Mouse (Mus musculus) C2C12 (cell line): ENCODE results near the gene Cd79a.
A peak's percentile ranks its signal among the peaks of the same experiment; 100 is the strongest.

Experiments
- CTCF ChIP-seq: IDR thresholded peaks from one replicate; pipeline ENCODE4 v1.5.1; 2011; ENCODE audit not compliant: control insufficient read depth, insufficient read depth, insufficient read length
- MAX ChIP-seq: IDR thresholded peaks from one replicate; pipeline ENCODE4 v1.6.1; 2011; ENCODE audit warnings: mild to moderate bottlenecking, control low read depth
- MYOD1 ChIP-seq: IDR thresholded peaks from one replicate; pipeline ENCODE4 v1.6.1; 2011; ENCODE audit warnings: low read depth; ENCODE audit not compliant: control insufficient read depth, insufficient read length
- MYOG ChIP-seq: IDR thresholded peaks from one replicate; pipeline ENCODE4 v1.6.1; 2011; ENCODE audit not compliant: control insufficient read depth, insufficient read length; ENCODE audit errors: extremely low read depth
- USF1 ChIP-seq: IDR thresholded peaks from one replicate; pipeline ENCODE4 v1.6.1; 2011; ENCODE audit warnings: low read depth, mild to moderate bottlenecking, control low read depth, moderate library complexity

DNA sequence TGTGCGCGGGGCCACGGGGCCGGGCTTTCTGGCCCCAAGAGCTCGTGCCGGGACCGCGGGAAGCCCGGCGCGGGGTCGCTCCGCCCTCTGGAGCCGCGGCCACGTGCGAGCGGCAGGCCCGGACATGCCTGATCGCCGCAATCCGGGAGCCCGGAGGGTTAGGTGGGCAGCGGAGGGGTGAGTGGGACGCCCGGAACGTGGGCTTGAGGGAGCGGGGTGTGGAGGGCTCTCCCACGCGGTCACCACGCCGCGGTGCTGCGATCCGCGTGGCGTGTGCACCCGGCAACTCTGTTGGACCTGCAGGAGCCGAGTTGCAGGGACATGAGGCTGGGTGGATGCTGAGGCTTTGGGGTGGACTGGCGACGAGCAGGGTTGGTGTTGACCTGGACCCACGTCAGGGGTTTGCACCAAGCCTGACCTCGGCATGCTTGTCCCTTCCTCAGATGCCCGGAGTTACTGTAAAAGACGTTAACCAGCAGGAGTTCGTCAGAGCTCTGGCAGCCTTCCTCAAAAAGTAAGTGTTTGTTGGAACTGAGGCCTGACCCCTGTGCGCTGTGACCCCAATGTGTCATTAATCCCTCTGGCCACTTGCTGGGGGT lies 12.4 kb upstream of the Cd79a start:
- TF ChIP-seq CTCF (no peak), USF1 (no peak), MAX (peak; percentile 59), MYOG (no peak), MYOD1 (no peak)
